Mouse (Mus musculus): Measurements from ENCODE around the gene Lrrc23. TPM values are rescaled to one million over a fixed set of nuclear protein-coding genes. Genes with fewer than 3 reads are reported as not detected.

Gene Lrrc23
- 0.27 and 1.4 TPM in 2 replicates for polyA plus RNA-seq (2014; fragmentation: Nextera tagmentation; extraction: Ambion mirVana)

- no peak within 1 kb of the TSS for H3K27ac ChIP-seq (ENCODE audit: low read depth, low read length)
- no peaks in the 10 kb centered on the region for H3K9me3 ChIP-seq (ENCODE audit: control insufficient read depth, low read length)
- H3K9ac ChIP-seq (ENCODE audit: low read length), result peak within 1 kb of the TSS; percentile 37
- no peaks in the 10 kb centered on the region for H3K36me3 ChIP-seq (ENCODE audit: control insufficient read depth, insufficient read depth, low read length)
- WGBS, result 2% methylated on average over 23 of the region's 23 CpGs
- peak within 1 kb of the TSS; percentile 52 for H3K4me2 ChIP-seq (ENCODE audit: low read depth)
- no peak for ATAC-seq (ENCODE audit: insufficient read depth, low FRiP score, low TSS enrichment)
- peak; percentile 68 for DNase-seq (ENCODE audit: low spot score)
- no peaks in the 10 kb centered on the region for H3K27me3 ChIP-seq (ENCODE audit: control insufficient read depth, insufficient read depth, low read length)
- 0 out of 2 replicates have a peak, but pooled peaks cover 5% of the 10 kb centered on the region for H3K4me1 ChIP-seq (ENCODE audit: control insufficient read depth, insufficient read depth, low read length)
- H3K4me3 ChIP-seq (ENCODE audit: low read depth, low read length), result peak within 1 kb of the TSS; percentile 32
Measured at GRCm38 (mm10) chr6:124779222-124779983, at the start of gene Lrrc23. TSS of gene Lrrc23 (minus strand) at chr6:124779727.

GRCm38 (mm10) chr6:124828101-124828592, 48.6 kb upstream of the Lrrc23 start:
- Histone ChIP-seq H3K9ac (ENCODE audit: low read length) (peak overlapping the region; percentile 63), H3K4me1 (ENCODE audit: control insufficient read depth, insufficient read depth, low read length) (peaks cover 8% of the 10 kb centered on the region), H3K4me2 (ENCODE audit: low read depth) (peak overlapping the region; percentile 89), H3K36me3 (ENCODE audit: control insufficient read depth, insufficient read depth, low read length) (peaks cover 12% of the 10 kb centered on the region), H3K9me3 (ENCODE audit: control insufficient read depth, low read length) (no peaks in the 10 kb centered on the region), H3K27ac (ENCODE audit: low read depth, low read length) (no peak overlapping the region), H3K27me3 (ENCODE audit: control insufficient read depth, insufficient read depth, low read length) (no peaks in the 10 kb centered on the region), H3K4me3 (ENCODE audit: low read depth, low read length) (peak overlapping the region; percentile 68)
- DNase-seq (ENCODE audit: low spot score), result peak; percentile 41
- 26% methylated on average over 10 of the region's 10 CpGs for WGBS
- ATAC-seq (ENCODE audit: insufficient read depth, low FRiP score, low TSS enrichment), result no peak

- H3K9ac ChIP-seq (ENCODE audit: low read length), result no peak overlapping the region
- H3K9me3 ChIP-seq (ENCODE audit: control insufficient read depth, low read length), result no peaks in the 10 kb centered on the region
- DNase-seq (ENCODE audit: low spot score) (no peak), ATAC-seq (ENCODE audit: insufficient read depth, low FRiP score, low TSS enrichment) (no peak)
- no peak overlapping the region for H3K27ac ChIP-seq (ENCODE audit: low read depth, low read length)
- WGBS, result 93% methylated on average over 4 of the region's 4 CpGs
- H3K4me3 ChIP-seq (ENCODE audit: low read depth, low read length), result no peak overlapping the region
- H3K36me3 ChIP-seq (ENCODE audit: control insufficient read depth, insufficient read depth, low read length), result peaks cover 38% of the 10 kb centered on the region
- H3K4me1 ChIP-seq (ENCODE audit: control insufficient read depth, insufficient read depth, low read length), result no peaks in the 10 kb centered on the region
- no peak overlapping the region for H3K4me2 ChIP-seq (ENCODE audit: low read depth)
- H3K27me3 ChIP-seq (ENCODE audit: control insufficient read depth, insufficient read depth, low read length), result no peaks in the 10 kb centered on the region
Measured at GRCm38 (mm10) chr6:124822049-124822448, 42.5 kb upstream of the Lrrc23 start.

- no peak for ATAC-seq (ENCODE audit: insufficient read depth, low FRiP score, low TSS enrichment)
- no peaks in the 10 kb centered on the region for H3K9me3 ChIP-seq (ENCODE audit: control insufficient read depth, low read length)
- H3K27me3 ChIP-seq (ENCODE audit: control insufficient read depth, insufficient read depth, low read length), result no peaks in the 10 kb centered on the region
- H3K4me1 ChIP-seq (ENCODE audit: control insufficient read depth, insufficient read depth, low read length), result no peaks in the 10 kb centered on the region
- H3K4me3 ChIP-seq (ENCODE audit: low read depth, low read length), result no peak overlapping the region
- no peak overlapping the region for H3K9ac ChIP-seq (ENCODE audit: low read length)
- H3K36me3 ChIP-seq (ENCODE audit: control insufficient read depth, insufficient read depth, low read length), result peaks cover 40% of the 10 kb centered on the region
- no peak for DNase-seq (ENCODE audit: low spot score)
- no peak overlapping the region for H3K27ac ChIP-seq (ENCODE audit: low read depth, low read length)
- WGBS, result 93% methylated on average over 5 of the region's 5 CpGs
- H3K4me2 ChIP-seq (ENCODE audit: low read depth), result no peak overlapping the region
Measured at GRCm38 (mm10) chr6:124820891-124821290, 41.4 kb upstream of the Lrrc23 start.

- H3K36me3 ChIP-seq (ENCODE audit: control insufficient read depth, insufficient read depth, low read length), result peaks cover 28% of the 10 kb centered on the region
- WGBS, result 93% methylated on average over 8 of the region's 8 CpGs
- H3K27ac ChIP-seq (ENCODE audit: low read depth, low read length), result no peak overlapping the region
- ATAC-seq (ENCODE audit: insufficient read depth, low FRiP score, low TSS enrichment) (no peak), DNase-seq (ENCODE audit: low spot score) (no peak)
- H3K4me2 ChIP-seq (ENCODE audit: low read depth), result no peak overlapping the region
- H3K4me3 ChIP-seq (ENCODE audit: low read depth, low read length), result no peak overlapping the region
- H3K9me3 ChIP-seq (ENCODE audit: control insufficient read depth, low read length), result no peaks in the 10 kb centered on the region
- H3K9ac ChIP-seq (ENCODE audit: low read length), result no peak overlapping the region
- no peaks in the 10 kb centered on the region for H3K4me1 ChIP-seq (ENCODE audit: control insufficient read depth, insufficient read depth, low read length)
- no peaks in the 10 kb centered on the region for H3K27me3 ChIP-seq (ENCODE audit: control insufficient read depth, insufficient read depth, low read length)
Measured at GRCm38 (mm10) chr6:124817971-124818370, 38.4 kb upstream of the Lrrc23 start.

GRCm38 (mm10) chr6:124817563-124817962, 38.0 kb upstream of the Lrrc23 start:
- Histone ChIP-seq H3K27ac (ENCODE audit: low read depth, low read length) (no peak overlapping the region), H3K9ac (ENCODE audit: low read length) (no peak overlapping the region), H3K4me2 (ENCODE audit: low read depth) (no peak overlapping the region), H3K4me3 (ENCODE audit: low read depth, low read length) (no peak overlapping the region), H3K27me3 (ENCODE audit: control insufficient read depth, insufficient read depth, low read length) (no peaks in the 10 kb centered on the region), H3K36me3 (ENCODE audit: control insufficient read depth, insufficient read depth, low read length) (peaks cover 28% of the 10 kb centered on the region), H3K4me1 (ENCODE audit: control insufficient read depth, insufficient read depth, low read length) (no peaks in the 10 kb centered on the region; the same call in 1 of the 2 replicates), H3K9me3 (ENCODE audit: control insufficient read depth, low read length) (no peaks in the 10 kb centered on the region)
- ATAC-seq (ENCODE audit: insufficient read depth, low FRiP score, low TSS enrichment) (no peak), DNase-seq (ENCODE audit: low spot score) (no peak)
- 94% methylated on average over 8 of the region's 8 CpGs for WGBS

GRCm38 (mm10) chr6:124817125-124817524, 37.6 kb upstream of the Lrrc23 start:
- no peaks in the 10 kb centered on the region; the same call in 1 of the 2 replicates for H3K4me1 ChIP-seq (ENCODE audit: control insufficient read depth, insufficient read depth, low read length)
- no peak overlapping the region for H3K4me3 ChIP-seq (ENCODE audit: low read depth, low read length)
- DNase-seq (ENCODE audit: low spot score) (no peak), ATAC-seq (ENCODE audit: insufficient read depth, low FRiP score, low TSS enrichment) (no peak)
- 95% methylated on average over 11 of the region's 11 CpGs for WGBS
- H3K4me2 ChIP-seq (ENCODE audit: low read depth), result no peak overlapping the region
- H3K9me3 ChIP-seq (ENCODE audit: control insufficient read depth, low read length), result no peaks in the 10 kb centered on the region
- no peaks in the 10 kb centered on the region for H3K27me3 ChIP-seq (ENCODE audit: control insufficient read depth, insufficient read depth, low read length)
- H3K36me3 ChIP-seq (ENCODE audit: control insufficient read depth, insufficient read depth, low read length), result peaks cover 28% of the 10 kb centered on the region
- H3K27ac ChIP-seq (ENCODE audit: low read depth, low read length), result no peak overlapping the region
- no peak overlapping the region for H3K9ac ChIP-seq (ENCODE audit: low read length)

- DNase-seq (ENCODE audit: low spot score) (no peak), ATAC-seq (ENCODE audit: insufficient read depth, low FRiP score, low TSS enrichment) (no peak)
- H3K4me3 ChIP-seq (ENCODE audit: low read depth, low read length), result no peak overlapping the region
- no peak overlapping the region for H3K27ac ChIP-seq (ENCODE audit: low read depth, low read length)
- no peak overlapping the region for H3K9ac ChIP-seq (ENCODE audit: low read length)
- H3K36me3 ChIP-seq (ENCODE audit: control insufficient read depth, insufficient read depth, low read length), result peaks cover 30% of the 10 kb centered on the region
- no peaks in the 10 kb centered on the region for H3K9me3 ChIP-seq (ENCODE audit: control insufficient read depth, low read length)
- H3K4me2 ChIP-seq (ENCODE audit: low read depth), result no peak overlapping the region
- no peaks in the 10 kb centered on the region for H3K27me3 ChIP-seq (ENCODE audit: control insufficient read depth, insufficient read depth, low read length)
- WGBS, result 83% methylated on average over 4 of the region's 4 CpGs
- H3K4me1 ChIP-seq (ENCODE audit: control insufficient read depth, insufficient read depth, low read length), result no peaks in the 10 kb centered on the region; the same call in 1 of the 2 replicates
Measured at GRCm38 (mm10) chr6:124816611-124817010, 37.1 kb upstream of the Lrrc23 start.
